Mouse (Mus musculus): ENCODE results near the gene Traf3ip3. TPM values are rescaled to one million over a fixed set of nuclear protein-coding genes. Genes with fewer than 3 reads are reported as not detected.

Traf3ip3 gene
- polyA plus RNA-seq, 1 experiment from 2014 or later, result 2.3 TPM

DNA sequence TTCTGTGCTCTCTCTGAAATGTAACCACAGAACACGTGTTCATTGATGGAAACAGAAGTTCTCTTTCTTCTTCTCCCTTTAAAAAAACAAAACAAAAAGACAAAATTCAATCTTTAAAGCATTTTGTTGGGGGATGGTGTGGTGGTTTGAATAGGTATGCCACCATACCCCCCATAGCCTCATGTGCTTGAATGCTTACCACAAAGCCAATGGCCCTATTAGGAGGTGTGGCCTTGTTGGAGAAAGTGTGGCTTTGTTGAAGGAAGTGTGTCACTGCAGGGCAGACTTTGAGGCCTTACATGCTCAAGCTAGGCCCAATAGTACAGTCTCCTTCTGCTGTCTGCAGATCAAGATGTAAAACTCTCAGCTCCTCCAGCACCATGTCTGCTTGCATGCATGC is 55.1 kb downstream of the Traf3ip3 start:
- no peak for ATAC-seq (ENCODE audit: low FRiP score)
- Histone ChIP-seq H3K36me3 (ENCODE audit: control insufficient read depth, insufficient read depth, low read length) (no peaks in the 10 kb centered on the region), H3K27ac (ENCODE audit: low read depth, low read length) (no peak overlapping the region), H3K4me2 (replicated peaks; ENCODE audit: low read depth, low read length) (no peak overlapping the region), H3K9me3 (ENCODE audit: control insufficient read depth, low read length) (no peaks in the 10 kb centered on the region), H3K9ac (ENCODE audit: low read depth, low read length) (no peak overlapping the region), H3K27me3 (ENCODE audit: control insufficient read depth, insufficient read depth, low read length) (no peaks in the 10 kb centered on the region), H3K4me1 (replicated peaks; ENCODE audit: control insufficient read depth, insufficient read depth, low read length) (0 out of 2 replicates have a peak, but pooled peaks cover 2% of the 10 kb centered on the region), H3K4me3 (ENCODE audit: low read depth, low read length) (no peak overlapping the region)
- WGBS, result 84% methylated on average over 1 of the region's 1 CpGs
- DNase-seq (ENCODE audit: low spot score), result no peak

DNA sequence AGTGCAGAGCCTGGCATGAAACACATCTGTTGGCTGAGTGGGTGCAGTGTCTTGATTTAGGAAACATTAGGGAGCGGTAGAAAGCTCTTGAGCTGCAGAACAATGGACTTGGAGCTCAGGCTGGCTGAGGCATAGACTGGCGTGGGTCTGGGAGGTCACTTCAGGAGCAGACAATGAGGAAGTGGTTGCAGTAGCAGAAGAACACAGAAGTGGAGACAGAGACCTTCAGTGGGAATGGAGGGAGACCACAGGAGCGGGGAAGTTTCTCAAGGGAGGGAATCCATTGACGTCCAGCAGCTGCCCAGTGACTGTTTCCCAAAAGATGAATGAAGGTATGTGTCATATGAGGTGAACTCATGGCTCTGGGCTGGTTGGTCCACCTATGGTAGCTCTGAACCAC is 56.4 kb downstream of the Traf3ip3 start:
- Histone ChIP-seq H3K27ac (ENCODE audit: low read depth, low read length) (no peak overlapping the region), H3K9ac (ENCODE audit: low read depth, low read length) (no peak overlapping the region), H3K36me3 (ENCODE audit: control insufficient read depth, insufficient read depth, low read length) (no peaks in the 10 kb centered on the region), H3K27me3 (ENCODE audit: control insufficient read depth, insufficient read depth, low read length) (no peaks in the 10 kb centered on the region), H3K4me1 (replicated peaks; ENCODE audit: control insufficient read depth, insufficient read depth, low read length) (no peaks in the 10 kb centered on the region), H3K4me3 (ENCODE audit: low read depth, low read length) (no peak overlapping the region), H3K4me2 (replicated peaks; ENCODE audit: low read depth, low read length) (no peak overlapping the region), H3K9me3 (ENCODE audit: control insufficient read depth, low read length) (no peaks in the 10 kb centered on the region)
- DNase-seq (ENCODE audit: low spot score) (no peak), ATAC-seq (ENCODE audit: low FRiP score) (no peak)
- 81% methylated on average over 4 of the region's 4 CpGs for WGBS

DNA sequence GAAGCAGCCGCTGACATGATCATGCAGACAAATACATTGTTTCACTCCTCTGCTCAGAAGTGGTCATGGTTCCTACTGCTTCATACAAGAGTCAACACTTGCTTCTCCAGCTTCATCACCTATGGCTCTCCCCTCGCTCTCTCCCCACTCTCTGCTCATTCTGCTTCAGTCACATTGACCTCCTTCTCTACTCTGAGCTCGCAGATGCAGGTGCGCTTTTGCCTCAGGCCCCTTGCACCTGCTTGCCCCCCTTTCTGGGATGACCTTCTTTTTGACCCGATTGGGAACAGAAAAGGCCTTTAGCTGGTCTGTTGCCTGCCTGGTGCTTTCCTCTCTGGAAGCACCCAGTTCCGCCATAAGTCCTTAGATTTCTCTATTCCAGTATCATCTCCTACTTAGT is 57.0 kb downstream of the Traf3ip3 start:
- H3K36me3 ChIP-seq (ENCODE audit: control insufficient read depth, insufficient read depth, low read length), result no peaks in the 10 kb centered on the region
- no peak overlapping the region for H3K9ac ChIP-seq (ENCODE audit: low read depth, low read length)
- no peak overlapping the region for H3K27ac ChIP-seq (ENCODE audit: low read depth, low read length)
- ATAC-seq (ENCODE audit: low FRiP score) (no peak), DNase-seq (ENCODE audit: low spot score) (no peak)
- no peaks in the 10 kb centered on the region for H3K27me3 ChIP-seq (ENCODE audit: control insufficient read depth, insufficient read depth, low read length)
- no peaks in the 10 kb centered on the region for H3K4me1 ChIP-seq (replicated peaks; ENCODE audit: control insufficient read depth, insufficient read depth, low read length)
- H3K4me2 ChIP-seq (replicated peaks; ENCODE audit: low read depth, low read length), result no peak overlapping the region
- H3K4me3 ChIP-seq (ENCODE audit: low read depth, low read length), result no peak overlapping the region
- WGBS, result 88% methylated on average over 6 of the region's 6 CpGs
- no peaks in the 10 kb centered on the region for H3K9me3 ChIP-seq (ENCODE audit: control insufficient read depth, low read length)

DNA sequence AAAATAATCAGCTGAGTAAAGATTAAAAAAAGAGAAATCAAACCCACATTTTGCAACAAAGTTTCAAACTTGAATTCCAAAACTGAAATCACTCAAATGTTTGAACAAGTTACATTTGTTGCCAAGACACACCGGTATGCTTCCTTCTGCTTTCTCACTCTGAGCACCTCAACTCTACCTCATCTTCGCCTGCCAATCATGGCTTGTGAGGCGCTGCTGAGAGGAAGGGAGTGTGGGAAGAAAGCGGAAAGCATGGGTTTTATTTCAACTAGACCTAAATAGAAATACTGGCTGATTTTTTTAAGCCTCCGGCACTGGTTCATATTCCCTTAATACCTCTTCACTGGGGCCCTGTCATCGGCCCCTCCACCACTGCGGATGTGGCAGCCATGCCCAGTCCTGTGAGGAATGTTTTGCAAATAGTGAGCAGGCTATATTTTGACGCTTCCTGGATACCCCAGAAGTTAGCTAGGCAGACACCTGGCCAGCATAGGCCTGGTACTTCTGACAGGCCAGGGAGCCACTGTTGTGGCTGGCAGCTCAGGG is 58.9 kb downstream of the Traf3ip3 start:
- Histone ChIP-seq H3K27ac (ENCODE audit: low read depth, low read length) (no peak overlapping the region), H3K27me3 (ENCODE audit: control insufficient read depth, insufficient read depth, low read length) (no peaks in the 10 kb centered on the region), H3K4me1 (replicated peaks; ENCODE audit: control insufficient read depth, insufficient read depth, low read length) (no peaks in the 10 kb centered on the region), H3K36me3 (ENCODE audit: control insufficient read depth, insufficient read depth, low read length) (no peaks in the 10 kb centered on the region), H3K4me3 (ENCODE audit: low read depth, low read length) (no peak overlapping the region), H3K4me2 (replicated peaks; ENCODE audit: low read depth, low read length) (no peak overlapping the region), H3K9me3 (ENCODE audit: control insufficient read depth, low read length) (no peaks in the 10 kb centered on the region), H3K9ac (ENCODE audit: low read depth, low read length) (no peak overlapping the region)
- WGBS, result 90% methylated on average over 8 of the region's 8 CpGs
- DNase-seq (ENCODE audit: low spot score), result no peak
- no peak for ATAC-seq (ENCODE audit: low FRiP score)

DNA sequence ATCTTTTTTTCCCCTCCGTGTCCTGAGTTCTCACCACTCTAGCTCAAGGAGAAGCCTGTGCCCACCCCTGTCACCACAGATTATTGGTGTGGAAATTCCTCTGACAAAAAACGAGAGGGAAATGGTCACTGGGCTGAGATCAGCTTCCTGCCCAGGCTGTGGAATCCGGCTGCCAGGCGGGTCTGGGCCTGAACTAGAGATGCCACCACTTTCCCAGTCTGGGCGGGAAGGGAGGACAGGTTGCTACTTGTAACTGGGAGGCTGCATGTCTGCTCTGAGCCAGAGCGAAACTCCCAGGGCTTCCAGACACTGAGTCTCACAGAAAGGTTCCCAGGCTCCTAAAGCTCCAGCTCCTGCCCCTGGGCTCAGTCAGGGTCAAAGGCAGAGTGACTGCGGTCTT is 60.4 kb downstream of the Traf3ip3 start:
- 77% methylated on average over 7 of the region's 7 CpGs for WGBS
- no peak for DNase-seq (ENCODE audit: low spot score)
- no peak for ATAC-seq (ENCODE audit: low FRiP score)
- H3K4me2 ChIP-seq (replicated peaks; ENCODE audit: low read depth, low read length), result no peak overlapping the region
- no peaks in the 10 kb centered on the region for H3K36me3 ChIP-seq (ENCODE audit: control insufficient read depth, insufficient read depth, low read length)
- no peaks in the 10 kb centered on the region for H3K4me1 ChIP-seq (replicated peaks; ENCODE audit: control insufficient read depth, insufficient read depth, low read length)
- H3K4me3 ChIP-seq (ENCODE audit: low read depth, low read length), result no peak overlapping the region
- no peak overlapping the region for H3K9ac ChIP-seq (ENCODE audit: low read depth, low read length)
- H3K27ac ChIP-seq (ENCODE audit: low read depth, low read length), result no peak overlapping the region
- H3K9me3 ChIP-seq (ENCODE audit: control insufficient read depth, low read length), result no peaks in the 10 kb centered on the region
- no peaks in the 10 kb centered on the region for H3K27me3 ChIP-seq (ENCODE audit: control insufficient read depth, insufficient read depth, low read length)

DNA sequence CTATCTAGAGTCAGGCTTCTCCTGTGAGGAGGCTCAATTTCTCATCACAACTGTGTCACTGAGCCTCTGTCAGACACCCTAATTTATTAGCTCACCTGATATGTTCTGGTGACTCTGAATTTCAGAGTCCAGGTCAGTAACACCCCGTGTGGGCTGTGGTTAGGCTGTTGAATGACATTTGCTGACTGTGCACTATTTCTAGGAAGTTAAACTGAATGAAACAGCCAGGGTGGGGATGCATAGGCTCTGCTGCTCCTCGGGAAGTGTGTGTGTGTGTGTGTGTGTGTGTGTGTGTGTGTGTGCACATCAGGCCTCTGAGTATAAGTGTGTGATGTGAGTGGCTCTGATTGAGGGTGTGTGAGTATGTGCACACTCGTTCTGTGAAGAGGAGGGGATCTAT is 62.8 kb downstream of the Traf3ip3 start:
- H3K9me3 ChIP-seq (ENCODE audit: control insufficient read depth, low read length), result no peaks in the 10 kb centered on the region
- no peak overlapping the region for H3K4me3 ChIP-seq (ENCODE audit: low read depth, low read length)
- H3K36me3 ChIP-seq (ENCODE audit: control insufficient read depth, insufficient read depth, low read length), result no peaks in the 10 kb centered on the region
- H3K4me2 ChIP-seq (replicated peaks; ENCODE audit: low read depth, low read length), result no peak overlapping the region
- ATAC-seq (ENCODE audit: low FRiP score), result no peak
- no peak overlapping the region for H3K9ac ChIP-seq (ENCODE audit: low read depth, low read length)
- no peak for DNase-seq (ENCODE audit: low spot score)
- WGBS, result 55% methylated on average over 3 of the region's 3 CpGs
- H3K27me3 ChIP-seq (ENCODE audit: control insufficient read depth, insufficient read depth, low read length), result no peaks in the 10 kb centered on the region
- no peak overlapping the region for H3K27ac ChIP-seq (ENCODE audit: low read depth, low read length)
- no peaks in the 10 kb centered on the region for H3K4me1 ChIP-seq (replicated peaks; ENCODE audit: control insufficient read depth, insufficient read depth, low read length)

DNA sequence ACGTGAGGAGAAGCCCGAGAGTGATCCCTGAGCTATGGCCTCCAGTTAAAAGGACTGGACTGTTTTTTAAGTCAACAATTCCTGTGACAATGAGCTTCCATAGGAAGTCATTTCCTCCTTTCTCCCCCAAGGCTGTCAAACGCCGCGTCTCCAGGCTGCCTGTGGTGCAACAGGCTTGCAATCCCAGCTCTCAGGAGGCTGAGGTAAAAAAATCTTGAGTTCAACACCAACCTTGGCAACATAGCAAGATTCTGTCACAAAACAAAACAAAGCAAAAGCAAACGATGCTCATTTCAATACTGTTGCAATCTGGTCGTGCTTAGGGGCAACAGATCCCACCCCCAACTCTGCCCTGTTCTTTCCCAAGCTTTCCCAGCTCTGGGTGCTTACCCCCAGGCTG is 63.4 kb downstream of the Traf3ip3 start:
- no peaks in the 10 kb centered on the region for H3K9me3 ChIP-seq (ENCODE audit: control insufficient read depth, low read length)
- DNase-seq (ENCODE audit: low spot score), result no peak
- no peaks in the 10 kb centered on the region for H3K36me3 ChIP-seq (ENCODE audit: control insufficient read depth, insufficient read depth, low read length)
- H3K27ac ChIP-seq (ENCODE audit: low read depth, low read length), result no peak overlapping the region
- H3K27me3 ChIP-seq (ENCODE audit: control insufficient read depth, insufficient read depth, low read length), result no peaks in the 10 kb centered on the region
- WGBS, result 49% methylated on average over 7 of the region's 7 CpGs
- H3K4me1 ChIP-seq (replicated peaks; ENCODE audit: control insufficient read depth, insufficient read depth, low read length), result no peaks in the 10 kb centered on the region
- H3K4me2 ChIP-seq (replicated peaks; ENCODE audit: low read depth, low read length), result no peak overlapping the region
- ATAC-seq (ENCODE audit: low FRiP score), result no peak
- no peak overlapping the region for H3K4me3 ChIP-seq (ENCODE audit: low read depth, low read length)
- no peak overlapping the region for H3K9ac ChIP-seq (ENCODE audit: low read depth, low read length)

DNA sequence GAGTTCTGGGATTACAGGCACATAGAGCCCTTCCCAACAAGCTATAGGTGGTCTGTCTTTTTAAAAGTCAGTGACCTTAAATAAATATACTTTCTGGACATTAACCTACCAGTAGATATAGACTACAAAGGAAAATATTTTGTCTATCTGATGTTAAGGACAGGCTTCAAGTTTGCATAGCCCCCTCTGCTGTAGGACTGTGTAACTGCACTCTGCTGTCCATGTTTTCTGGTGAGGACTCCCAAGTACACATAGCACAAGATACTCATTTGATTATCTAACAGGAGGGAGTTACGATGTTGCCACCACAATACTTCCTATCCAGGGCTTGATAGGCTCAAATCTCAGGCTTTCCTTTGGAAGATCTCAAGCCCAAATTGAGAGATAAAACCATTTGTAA is 67.8 kb downstream of the Traf3ip3 start:
- Histone ChIP-seq H3K27ac (ENCODE audit: low read depth, low read length) (no peak overlapping the region), H3K4me2 (replicated peaks; ENCODE audit: low read depth, low read length) (no peak overlapping the region), H3K4me3 (ENCODE audit: low read depth, low read length) (no peak overlapping the region), H3K9ac (ENCODE audit: low read depth, low read length) (no peak overlapping the region), H3K9me3 (ENCODE audit: control insufficient read depth, low read length) (no peaks in the 10 kb centered on the region), H3K27me3 (ENCODE audit: control insufficient read depth, insufficient read depth, low read length) (no peaks in the 10 kb centered on the region), H3K36me3 (ENCODE audit: control insufficient read depth, insufficient read depth, low read length) (no peaks in the 10 kb centered on the region), H3K4me1 (replicated peaks; ENCODE audit: control insufficient read depth, insufficient read depth, low read length) (no peaks in the 10 kb centered on the region; the same call in 1 of the 2 replicates)
- no peak for ATAC-seq (ENCODE audit: low FRiP score)
- DNase-seq (ENCODE audit: low spot score), result no peak
- 85% methylated on average over 1 of the region's 1 CpGs for WGBS

DNA sequence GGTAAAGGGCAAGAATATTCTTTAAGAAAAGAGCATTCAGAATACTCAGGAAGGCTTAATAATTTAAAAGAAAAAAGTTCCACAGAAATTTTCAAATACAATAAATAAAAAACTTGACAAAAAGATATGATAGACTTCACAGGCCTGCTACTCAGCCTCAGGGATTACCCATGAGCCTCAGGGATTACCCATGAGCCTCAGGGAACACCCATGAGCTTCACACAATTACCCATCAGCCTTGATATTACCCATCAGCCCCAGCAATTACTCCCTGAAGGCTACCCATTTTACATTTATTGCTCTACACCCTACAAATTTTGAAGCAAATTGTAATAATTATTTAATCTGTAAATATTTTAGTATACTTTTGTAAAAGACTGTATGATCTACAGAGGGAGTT is 69.1 kb downstream of the Traf3ip3 start:
- DNase-seq (ENCODE audit: low spot score) (no peak), ATAC-seq (ENCODE audit: low FRiP score) (no peak)
- Histone ChIP-seq H3K4me3 (ENCODE audit: low read depth, low read length) (no peak overlapping the region), H3K9ac (ENCODE audit: low read depth, low read length) (no peak overlapping the region), H3K4me1 (replicated peaks; ENCODE audit: control insufficient read depth, insufficient read depth, low read length) (no peaks in the 10 kb centered on the region; the same call in 1 of the 2 replicates), H3K9me3 (ENCODE audit: control insufficient read depth, low read length) (no peaks in the 10 kb centered on the region), H3K27ac (ENCODE audit: low read depth, low read length) (no peak overlapping the region), H3K36me3 (ENCODE audit: control insufficient read depth, insufficient read depth, low read length) (no peaks in the 10 kb centered on the region), H3K4me2 (replicated peaks; ENCODE audit: low read depth, low read length) (no peak overlapping the region), H3K27me3 (ENCODE audit: control insufficient read depth, insufficient read depth, low read length) (no peaks in the 10 kb centered on the region)

All from hindbrain, embryonic 11.5 days (tissue).